Mouse (Mus musculus) liver, adult 2 months (tissue): Measurements from ENCODE around the gene Dtx3. TPM values are rescaled to one million over a fixed set of nuclear protein-coding genes. Genes with fewer than 3 reads are reported as not detected.
A peak's percentile ranks its signal among the peaks of the same experiment; 100 is the strongest.

ENCODE experiments used
- DNase-seq: peaks from one replicate; pipeline ENCODE4 v3.0.0-alpha.2; 2011; ENCODE audit warnings: low read depth, low spot score; ENCODE audit errors: extremely low read depth
- H3K27ac ChIP-seq: fragments of 200-500 bp; replicated peaks from 2 replicates; pipeline ENCODE4 v1.5.1; 2012; ENCODE audit warnings: low read depth, mild to moderate bottlenecking, control low read depth, inconsistent platforms, low read length; ENCODE audit not compliant: insufficient read depth
- H3K27me3 ChIP-seq: fragments of 200-500 bp; 2 replicates; pipeline ENCODE4 v1.6.1; 2012; ENCODE audit warnings: mild to moderate bottlenecking, moderate library complexity, low read length, inconsistent platforms; ENCODE audit not compliant: control insufficient read depth, insufficient read depth
- H3K36me3 ChIP-seq: fragments of 200-500 bp; 2 replicates; pipeline ENCODE4 v1.6.1; 2012; ENCODE audit warnings: low read length, inconsistent platforms; ENCODE audit not compliant: control insufficient read depth, insufficient read depth
- H3K4me1 ChIP-seq: fragments of 200-500 bp; 2 replicates; pipeline ENCODE4 v1.6.1; 2011; ENCODE audit warnings: low read length; ENCODE audit not compliant: control insufficient read depth, insufficient read depth
- H3K4me3 ChIP-seq: fragments of 200-500 bp; 2 replicates; pipeline ENCODE4 v1.5.1; 2011; ENCODE audit warnings: low read depth, mild to moderate bottlenecking, control low read depth, low read length, moderate library complexity; ENCODE audit not compliant: insufficient read depth
- H3K79me2 ChIP-seq: fragments of 200-500 bp; 2 replicates; pipeline ENCODE4 v1.6.1; 2012; ENCODE audit warnings: inconsistent platforms, mild to moderate bottlenecking, low read length, moderate library complexity; ENCODE audit not compliant: control insufficient read depth, insufficient read depth
- H3K9ac ChIP-seq: fragments of 200-500 bp; 2 replicates; pipeline ENCODE4 v1.6.1; 2012; ENCODE audit warnings: low read depth, mild to moderate bottlenecking, control low read depth, inconsistent platforms, low read length
- CTCF ChIP-seq: fragments of 200-500 bp; IDR thresholded peaks from 2 replicates; pipeline ENCODE4 v1.5.1; 2011; ENCODE audit warnings: low read depth, low read length, control low read depth
- POLR2A ChIP-seq: fragments of 200-500 bp; IDR thresholded peaks from 2 replicates; pipeline ENCODE4 v1.6.1; 2011; ENCODE audit warnings: low read length, control low read depth; ENCODE audit not compliant: insufficient read depth; ENCODE audit errors: extremely low read depth
- WGBS: fragments of 180-500 bp; shearing (Covaris S2); methylation state at CpG from one replicate; pipeline ENCODE4 v1.1.7; 2018; 5-methylcytosine and 5-hydroxymethylcytosine counted together
- polyA plus RNA-seq: library from polyadenylated mRNA; depleted of rRNA; stranded (reverse); fragments of >200 nt; gene quantifications from 2 replicates; pipeline ENCODE4 v1.2.3, GENCODE M21; 2012
- total RNA-seq: library from RNA; depleted of rRNA; stranded (reverse); fragments of >200 nt; gene quantifications from 2 replicates; pipeline ENCODE4 v1.2.3, GENCODE M21; 2014

The Dtx3 gene
- total and polyA plus RNA-seq, 2 experiments = 1.5 to 10.0 TPM

DNA sequence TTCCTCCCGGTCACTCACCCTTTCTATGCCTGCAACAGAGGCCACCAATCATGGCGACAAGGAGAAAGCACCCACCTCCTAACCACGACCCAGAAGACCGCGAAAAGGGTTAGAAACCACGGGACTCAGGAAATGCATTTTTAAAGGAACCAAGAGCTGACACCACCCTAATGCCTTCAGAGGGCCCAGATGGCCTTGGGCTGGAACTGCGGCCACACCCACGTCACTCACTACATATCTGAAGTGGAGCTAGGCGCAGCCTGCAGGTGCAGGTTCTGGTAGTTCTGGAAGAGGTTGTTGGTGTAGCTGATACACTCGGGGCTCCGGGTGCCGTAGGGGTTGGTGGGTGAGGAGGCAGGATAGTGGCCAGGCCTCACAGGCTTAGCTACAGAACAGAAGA, 35.2 kb upstream of the Dtx3 start:
- no peaks in the 10 kb centered on the region for H3K27me3 ChIP-seq
- 76% methylated on average over 12 of the region's 12 CpGs for WGBS
- DNase-seq = no peak
- H3K4me1 ChIP-seq = no peaks in the 10 kb centered on the region
- H3K79me2 ChIP-seq = no peaks in the 10 kb centered on the region
- no peak for TF ChIP-seq CTCF
- no peak for TF ChIP-seq POLR2A
- H3K4me3 ChIP-seq = no peak overlapping the region
- no peak overlapping the region for H3K9ac ChIP-seq
- no peak overlapping the region for H3K27ac ChIP-seq
- no peaks in the 10 kb centered on the region for H3K36me3 ChIP-seq

- H3K27me3 ChIP-seq = no peaks in the 10 kb centered on the region
- no peak for TF ChIP-seq POLR2A
- peak; percentile 29; the same call in 1 of the 2 replicates for TF ChIP-seq CTCF
- no peak overlapping the region for H3K9ac ChIP-seq
- H3K79me2 ChIP-seq = no peaks in the 10 kb centered on the region
- no peak overlapping the region for H3K4me3 ChIP-seq
- H3K36me3 ChIP-seq = no peaks in the 10 kb centered on the region
- no peak overlapping the region for H3K27ac ChIP-seq
- WGBS = 21% methylated on average over 4 of the region's 4 CpGs
- H3K4me1 ChIP-seq = no peaks in the 10 kb centered on the region
- peak; percentile 57 for DNase-seq
These were observed 33.4 kb upstream of the Dtx3 start for GRCm38 (mm10) chr10:127228897-127229296.

DNA sequence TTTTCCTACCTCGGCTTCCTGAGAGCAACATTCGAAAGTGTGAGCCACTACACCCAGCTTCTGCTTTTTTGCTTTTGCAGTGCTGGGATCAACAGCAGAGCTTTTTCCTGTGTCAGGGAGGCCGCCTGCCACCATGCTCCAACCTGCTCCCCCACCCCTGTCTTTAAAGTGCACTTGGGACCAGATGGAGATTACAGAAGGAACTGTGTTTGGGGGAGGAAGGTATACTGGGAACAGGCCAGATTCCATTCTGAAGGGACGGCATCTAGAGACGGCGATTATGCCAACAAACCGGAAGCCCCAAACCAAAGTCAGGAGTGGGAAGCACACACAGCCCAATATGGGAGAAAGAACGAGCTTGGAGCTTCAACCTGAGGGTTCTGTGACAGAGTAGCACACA, 31.6 kb upstream of the Dtx3 start:
- no peak for TF ChIP-seq CTCF
- TF ChIP-seq POLR2A = no peak
- WGBS = 83% methylated on average over 8 of the region's 8 CpGs

GRCm38 (mm10) chr10:127226318-127226895, 30.9 kb upstream of the Dtx3 start:
- WGBS = 72% methylated on average over 8 of the region's 8 CpGs
- no peak overlapping the region for H3K27ac ChIP-seq

More for the DNA sequence above, 31.6 kb upstream of the Dtx3 start:
- Histone ChIP-seq H3K79me2 (no peaks in the 10 kb centered on the region), H3K27ac (no peak overlapping the region), H3K27me3 (no peaks in the 10 kb centered on the region), H3K36me3 (no peaks in the 10 kb centered on the region), H3K4me3 (no peak overlapping the region), H3K9ac (no peak overlapping the region), H3K4me1 (no peaks in the 10 kb centered on the region)
- DNase-seq = no peak

DNA sequence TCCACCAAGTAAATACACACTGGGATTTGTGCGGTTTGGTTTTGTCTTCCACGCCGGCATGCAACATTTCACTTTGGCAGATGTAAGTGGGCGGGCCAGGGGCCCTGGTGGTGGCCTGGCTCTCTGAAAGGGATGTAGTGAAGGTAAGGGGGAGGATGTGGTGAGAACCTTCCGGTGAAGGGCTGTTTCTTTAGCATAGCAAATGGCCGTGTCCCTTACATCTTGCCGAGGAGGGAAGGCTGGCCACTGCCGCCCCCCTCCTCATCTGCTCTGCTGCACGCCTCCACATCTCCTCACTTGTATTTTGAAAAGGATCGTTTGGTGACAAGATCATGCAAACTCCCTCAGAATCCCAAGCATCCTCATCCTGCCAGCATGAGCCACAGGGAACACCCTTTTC, 30.2 kb upstream of the Dtx3 start:
- Histone ChIP-seq H3K79me2 (no peaks in the 10 kb centered on the region), H3K27me3 (no peaks in the 10 kb centered on the region), H3K36me3 (no peaks in the 10 kb centered on the region), H3K27ac (no peak overlapping the region), H3K4me3 (no peak overlapping the region), H3K4me1 (no peaks in the 10 kb centered on the region), H3K9ac (no peak overlapping the region)
- WGBS = 63% methylated on average over 10 of the region's 10 CpGs
- no peak for TF ChIP-seq POLR2A
- no peak for TF ChIP-seq CTCF
- DNase-seq = no peak

More at GRCm38 (mm10) chr10:127226318-127226895, 30.9 kb upstream of the Dtx3 start:
- Histone ChIP-seq H3K36me3 (no peaks in the 10 kb centered on the region), H3K27me3 (no peaks in the 10 kb centered on the region), H3K79me2 (no peaks in the 10 kb centered on the region), H3K9ac (no peak overlapping the region), H3K4me1 (no peaks in the 10 kb centered on the region), H3K4me3 (no peak overlapping the region)
- TF ChIP-seq POLR2A (no peak), CTCF (peak; percentile 46; the same call in 1 of the 2 replicates)
- no peak for DNase-seq

DNA sequence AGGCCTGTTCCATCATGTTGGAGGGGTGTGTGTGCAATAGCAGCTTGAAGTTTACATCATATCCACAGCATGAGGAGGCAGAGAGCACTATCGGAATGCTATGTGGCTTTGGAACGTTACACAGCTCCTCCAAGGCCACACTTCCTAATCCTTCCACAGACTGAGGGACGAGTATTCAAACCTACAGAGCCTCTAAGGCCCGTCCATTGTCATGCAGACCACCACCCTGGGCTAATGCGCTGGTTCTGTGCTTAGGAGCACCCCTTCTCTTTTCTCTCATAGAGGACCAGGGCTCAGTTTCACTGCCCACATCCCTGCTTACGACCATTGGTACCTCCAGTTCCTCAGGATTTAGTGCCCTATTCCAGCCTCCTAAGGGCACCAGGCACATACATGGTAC, 29.7 kb upstream of the Dtx3 start:
- Histone ChIP-seq H3K36me3 (no peaks in the 10 kb centered on the region), H3K27ac (no peak overlapping the region), H3K79me2 (no peaks in the 10 kb centered on the region), H3K9ac (no peak overlapping the region), H3K27me3 (no peaks in the 10 kb centered on the region), H3K4me1 (no peaks in the 10 kb centered on the region), H3K4me3 (no peak overlapping the region)
- DNase-seq = no peak
- 76% methylated on average over 6 of the region's 6 CpGs for WGBS
- TF ChIP-seq CTCF (no peak), POLR2A (no peak)
